Mouse (Mus musculus) lung, embryonic 14.5 days (tissue): Measurements from ENCODE around the gene Dab1. TPM values are rescaled to one million over a fixed set of nuclear protein-coding genes. Genes with fewer than 3 reads are reported as not detected.

Experiments
- ATAC-seq: fragments of 200-750 bp; cut with Nextera tagmentation; 2 replicates; pipeline ENCODE4 v1.8.0; 2017; ENCODE audit warnings: mild to moderate bottlenecking, moderate TSS enrichment, moderate library complexity; ENCODE audit not compliant: insufficient read depth
- DNase-seq: peaks from one replicate; pipeline ENCODE4 v3.0.0-alpha.2; 2015
- H3K27ac ChIP-seq: fragments of 300-500 bp; sonication (generic); 2 replicates; pipeline ENCODE4 v1.5.1; 2014; ENCODE audit warnings: low read depth, mild to moderate bottlenecking, moderate library complexity
- H3K27me3 ChIP-seq: fragments of 300-500 bp; sonication (generic); 2 replicates; pipeline ENCODE4 v1.6.1; 2014; ENCODE audit warnings: low read length, control low read depth; ENCODE audit not compliant: insufficient read depth
- H3K36me3 ChIP-seq: fragments of 300-500 bp; sonication (generic); 2 replicates; pipeline ENCODE4 v1.6.1; 2014; ENCODE audit warnings: control low read depth; ENCODE audit not compliant: insufficient read depth
- H3K4me1 ChIP-seq: fragments of 300-500 bp; sonication (generic); 2 replicates; pipeline ENCODE4 v1.6.1; 2014; ENCODE audit warnings: antibody characterized with exemption, control low read depth; ENCODE audit not compliant: insufficient read depth
- H3K4me2 ChIP-seq: fragments of 300-500 bp; sonication (generic); 2 replicates; pipeline ENCODE4 v1.6.1; 2014; ENCODE audit warnings: mild to moderate bottlenecking
- H3K4me3 ChIP-seq: fragments of 300-500 bp; sonication (generic); 2 replicates; pipeline ENCODE4 v1.5.1; 2014; ENCODE audit warnings: low read depth, low read length
- H3K9ac ChIP-seq: fragments of 300-500 bp; sonication (generic); 2 replicates; pipeline ENCODE4 v1.6.1; 2014
- H3K9me3 ChIP-seq: fragments of 300-500 bp; sonication (generic); 2 replicates; pipeline ENCODE4 v1.6.1; 2016; ENCODE audit warnings: low read depth, low read length, control low read depth
- CTCF ChIP-seq: IDR thresholded peaks from 2 replicates; pipeline ENCODE4 v1.5.1; 2016; ENCODE audit warnings: antibody characterized with exemption, low read depth
- WGBS: fragments of 180-500 bp; shearing (Covaris S2); extraction: QIAGEN DNeasy Blood & Tissue Kit; methylation state at CpG from one replicate; pipeline ENCODE4 v1.1.7; 2014; 5-methylcytosine and 5-hydroxymethylcytosine counted together
- polyA plus RNA-seq: library from polyadenylated mRNA; unstranded; fragments of >200 nt; fragmentation: Nextera tagmentation; extraction: Ambion mirVana; gene quantifications from 2 replicates; pipeline ENCODE4 v1.2.1, GENCODE M21; 2014

The Dab1 gene
- polyA plus RNA-seq, 1 experiment from 2014 or later, result 4.4 TPM

DNA sequence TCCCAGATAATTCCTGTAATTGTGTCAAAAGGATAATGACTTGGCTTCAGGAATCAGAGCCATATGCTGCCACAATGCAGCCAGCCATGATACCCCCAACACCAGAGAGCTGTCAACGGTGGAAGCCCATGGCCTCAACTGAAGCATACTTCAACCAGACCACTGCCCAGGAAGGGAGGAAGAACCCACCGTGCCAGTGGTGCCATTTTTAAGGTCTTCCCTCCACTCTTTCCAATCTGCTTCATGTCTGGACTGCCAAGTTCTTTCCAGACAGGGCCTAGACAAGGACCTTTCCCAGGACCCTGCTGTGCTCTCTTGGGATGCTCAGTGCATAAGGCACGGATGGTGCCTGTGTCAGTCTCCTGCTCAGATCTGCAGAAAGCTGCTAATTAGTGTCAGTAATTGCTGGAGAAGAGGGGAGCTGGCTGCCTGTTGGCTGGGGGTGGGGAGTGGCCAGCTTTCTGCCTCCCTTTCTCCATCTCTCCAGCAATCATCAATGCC is 303.3 kb downstream of the Dab1 start:
- H3K4me3 ChIP-seq, result no peak overlapping the region
- no peaks in the 10 kb centered on the region for H3K9me3 ChIP-seq
- ATAC-seq, result no peak
- H3K4me2 ChIP-seq, result no peak overlapping the region
- WGBS, result 77% methylated on average over 3 of the region's 3 CpGs
- H3K4me1 ChIP-seq, result no peaks in the 10 kb centered on the region
- no peaks in the 10 kb centered on the region for H3K36me3 ChIP-seq
- no peak for TF ChIP-seq CTCF
- H3K27me3 ChIP-seq, result no peaks in the 10 kb centered on the region
- H3K9ac ChIP-seq, result no peak overlapping the region
- no peak overlapping the region for H3K27ac ChIP-seq
- no peak for DNase-seq

- Histone ChIP-seq H3K36me3 (no peaks in the 10 kb centered on the region), H3K4me2 (no peak overlapping the region), H3K4me3 (no peak overlapping the region), H3K4me1 (no peaks in the 10 kb centered on the region), H3K27ac (no peak overlapping the region), H3K9ac (no peak overlapping the region), H3K9me3 (no peaks in the 10 kb centered on the region), H3K27me3 (no peaks in the 10 kb centered on the region)
- TF ChIP-seq CTCF, result no peak
- DNase-seq, result peak; percentile 16
- ATAC-seq, result no peak
- 25% methylated on average over 5 of the region's 5 CpGs for WGBS
These were observed 307.5 kb downstream of the Dab1 start for GRCm38 (mm10) chr4:103926682-103927081.

GRCm38 (mm10) chr4:103929631-103930030 is 310.5 kb downstream of the Dab1 start:
- H3K36me3 ChIP-seq, result no peaks in the 10 kb centered on the region
- TF ChIP-seq CTCF, result no peak
- H3K4me2 ChIP-seq, result no peak overlapping the region
- H3K4me3 ChIP-seq, result no peak overlapping the region
- H3K9me3 ChIP-seq, result no peaks in the 10 kb centered on the region
- H3K9ac ChIP-seq, result no peak overlapping the region
- no peaks in the 10 kb centered on the region for H3K27me3 ChIP-seq
- no peaks in the 10 kb centered on the region for H3K4me1 ChIP-seq
- no peak for DNase-seq
- ATAC-seq, result no peak
- no peak overlapping the region for H3K27ac ChIP-seq

GRCm38 (mm10) chr4:103934364-103934763 is 315.2 kb downstream of the Dab1 start:
- ATAC-seq (no peak), DNase-seq (no peak)
- H3K4me1 ChIP-seq, result no peaks in the 10 kb centered on the region
- H3K27me3 ChIP-seq, result no peaks in the 10 kb centered on the region
- no peak overlapping the region for H3K4me2 ChIP-seq
- no peak overlapping the region for H3K4me3 ChIP-seq
- H3K9ac ChIP-seq, result no peak overlapping the region
- no peak for TF ChIP-seq CTCF
- 82% methylated on average over 3 of the region's 3 CpGs for WGBS
- H3K9me3 ChIP-seq, result no peaks in the 10 kb centered on the region
- H3K27ac ChIP-seq, result no peak overlapping the region
- H3K36me3 ChIP-seq, result no peaks in the 10 kb centered on the region

GRCm38 (mm10) chr4:103948255-103948654 is 329.1 kb downstream of the Dab1 start:
- H3K4me3 ChIP-seq, result no peak overlapping the region
- H3K4me1 ChIP-seq, result no peaks in the 10 kb centered on the region
- H3K4me2 ChIP-seq, result no peak overlapping the region
- no peak overlapping the region for H3K9ac ChIP-seq
- no peak overlapping the region for H3K27ac ChIP-seq
- H3K27me3 ChIP-seq, result no peaks in the 10 kb centered on the region
- DNase-seq, result peak; percentile 83
- no peaks in the 10 kb centered on the region for H3K9me3 ChIP-seq
- no peaks in the 10 kb centered on the region for H3K36me3 ChIP-seq
- no peak for TF ChIP-seq CTCF
- peak; percentile 89 for ATAC-seq
- WGBS, result 20% methylated on average over 3 of the region's 3 CpGs

GRCm38 (mm10) chr4:103953652-103954220 is 334.6 kb downstream of the Dab1 start:
- H3K27me3 ChIP-seq, result no peaks in the 10 kb centered on the region
- H3K4me3 ChIP-seq, result no peak overlapping the region
- no peak for TF ChIP-seq CTCF
- H3K4me2 ChIP-seq, result no peak overlapping the region
- no peaks in the 10 kb centered on the region for H3K9me3 ChIP-seq
- H3K36me3 ChIP-seq, result no peaks in the 10 kb centered on the region
- ATAC-seq (no peak), DNase-seq (no peak)
- H3K4me1 ChIP-seq, result no peaks in the 10 kb centered on the region
- H3K9ac ChIP-seq, result no peak overlapping the region
- no peak overlapping the region for H3K27ac ChIP-seq
- 46% methylated on average over 9 of the region's 9 CpGs for WGBS

- no peak for TF ChIP-seq CTCF
- no peak overlapping the region for H3K4me3 ChIP-seq
- H3K36me3 ChIP-seq, result no peaks in the 10 kb centered on the region
- H3K27ac ChIP-seq, result no peak overlapping the region
- H3K4me1 ChIP-seq, result no peaks in the 10 kb centered on the region
- DNase-seq (no peak), ATAC-seq (no peak)
- no peaks in the 10 kb centered on the region for H3K27me3 ChIP-seq
- WGBS, result 72% methylated on average over 7 of the region's 7 CpGs
- H3K4me2 ChIP-seq, result no peak overlapping the region
- no peak overlapping the region for H3K9ac ChIP-seq
- no peaks in the 10 kb centered on the region for H3K9me3 ChIP-seq
These were observed 342.2 kb downstream of the Dab1 start for GRCm38 (mm10) chr4:103961134-103962049.
